Mouse (Mus musculus) liver, adult 2 months (tissue): ENCODE measurements around the gene Ptpdc1. TPM values are rescaled to one million over a fixed set of nuclear protein-coding genes. Genes with fewer than 3 reads are reported as not detected.

Experiments
- DNase-seq: peaks from one replicate; pipeline ENCODE4 v3.0.0-alpha.2; 2011; ENCODE audit warnings: low read depth, low spot score; ENCODE audit errors: extremely low read depth
- H3K27ac ChIP-seq: fragments of 200-500 bp; replicated peaks from 2 replicates; pipeline ENCODE4 v1.5.1; 2012; ENCODE audit warnings: low read depth, mild to moderate bottlenecking, control low read depth, inconsistent platforms, low read length; ENCODE audit not compliant: insufficient read depth
- H3K27me3 ChIP-seq: fragments of 200-500 bp; 2 replicates; pipeline ENCODE4 v1.6.1; 2012; ENCODE audit warnings: mild to moderate bottlenecking, moderate library complexity, low read length, inconsistent platforms; ENCODE audit not compliant: control insufficient read depth, insufficient read depth
- H3K36me3 ChIP-seq: fragments of 200-500 bp; 2 replicates; pipeline ENCODE4 v1.6.1; 2012; ENCODE audit warnings: low read length, inconsistent platforms; ENCODE audit not compliant: control insufficient read depth, insufficient read depth
- H3K4me1 ChIP-seq: fragments of 200-500 bp; 2 replicates; pipeline ENCODE4 v1.6.1; 2011; ENCODE audit warnings: low read length; ENCODE audit not compliant: control insufficient read depth, insufficient read depth
- H3K4me3 ChIP-seq: fragments of 200-500 bp; 2 replicates; pipeline ENCODE4 v1.5.1; 2011; ENCODE audit warnings: low read depth, mild to moderate bottlenecking, control low read depth, low read length, moderate library complexity; ENCODE audit not compliant: insufficient read depth
- H3K79me2 ChIP-seq: fragments of 200-500 bp; 2 replicates; pipeline ENCODE4 v1.6.1; 2012; ENCODE audit warnings: inconsistent platforms, mild to moderate bottlenecking, low read length, moderate library complexity; ENCODE audit not compliant: control insufficient read depth, insufficient read depth
- H3K9ac ChIP-seq: fragments of 200-500 bp; 2 replicates; pipeline ENCODE4 v1.6.1; 2012; ENCODE audit warnings: low read depth, mild to moderate bottlenecking, control low read depth, inconsistent platforms, low read length
- CTCF ChIP-seq: fragments of 200-500 bp; IDR thresholded peaks from 2 replicates; pipeline ENCODE4 v1.5.1; 2011; ENCODE audit warnings: low read depth, low read length, control low read depth
- POLR2A ChIP-seq: fragments of 200-500 bp; IDR thresholded peaks from 2 replicates; pipeline ENCODE4 v1.6.1; 2011; ENCODE audit warnings: low read length, control low read depth; ENCODE audit not compliant: insufficient read depth; ENCODE audit errors: extremely low read depth
- WGBS: fragments of 180-500 bp; shearing (Covaris S2); methylation state at CpG from one replicate; pipeline ENCODE4 v1.1.7; 2018; 5-methylcytosine and 5-hydroxymethylcytosine counted together
- polyA plus RNA-seq: library from polyadenylated mRNA; depleted of rRNA; stranded (reverse); fragments of >200 nt; gene quantifications from 2 replicates; pipeline ENCODE4 v1.2.3, GENCODE M21; 2012
- total RNA-seq: library from RNA; depleted of rRNA; stranded (reverse); fragments of >200 nt; gene quantifications from 2 replicates; pipeline ENCODE4 v1.2.3, GENCODE M21; 2014

Gene Ptpdc1
- total and polyA plus RNA-seq, 2 experiments: 0.32 to 1.3 TPM

DNA sequence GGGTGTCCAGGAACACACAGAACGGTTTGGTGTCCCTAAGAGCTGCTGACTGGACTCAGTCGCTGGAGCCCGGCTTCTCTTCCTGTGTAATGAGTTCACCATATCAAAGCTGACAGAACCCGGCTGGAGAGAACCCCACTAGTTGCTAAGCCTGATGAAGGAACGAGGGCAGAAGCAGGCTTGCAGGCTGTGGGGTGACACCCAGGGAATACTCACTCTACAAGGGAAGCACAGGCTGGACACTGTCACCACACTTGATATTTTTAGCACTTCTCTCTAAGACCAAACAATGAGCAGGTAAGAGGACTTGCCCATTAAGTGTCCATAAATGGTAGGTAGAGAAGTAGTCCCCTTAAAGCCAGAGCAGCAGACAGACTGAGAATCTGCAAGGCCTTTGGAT, 20.9 kb downstream of the Ptpdc1 start:
- Histone ChIP-seq H3K27ac (no peak overlapping the region), H3K79me2 (no peaks in the 10 kb centered on the region), H3K9ac (no peak overlapping the region), H3K36me3 (no peaks in the 10 kb centered on the region), H3K4me3 (no peak overlapping the region), H3K27me3 (no peaks in the 10 kb centered on the region), H3K4me1 (no peaks in the 10 kb centered on the region)
- DNase-seq: no peak
- WGBS: 90% methylated on average over 5 of the region's 5 CpGs
- no peak for TF ChIP-seq CTCF
- no peak for TF ChIP-seq POLR2A

DNA sequence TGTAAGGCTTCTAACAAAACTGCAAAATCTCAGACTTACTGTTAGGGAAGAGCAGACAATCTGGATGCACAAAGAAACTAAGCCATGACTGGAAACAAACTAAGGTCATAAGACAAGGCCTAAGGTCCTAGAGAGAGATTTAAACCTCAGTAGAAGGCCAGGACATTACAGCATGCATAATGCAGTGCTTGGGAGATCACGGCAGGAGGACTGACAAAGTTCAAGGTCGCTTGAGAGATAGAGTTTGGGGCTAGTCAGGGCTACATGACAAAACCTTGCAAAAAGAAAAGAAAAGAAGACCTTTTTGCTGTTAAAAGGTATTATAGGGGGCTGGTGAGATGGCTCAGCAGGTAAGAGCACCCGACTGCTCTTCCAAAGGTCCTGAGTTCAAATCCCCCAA, 22.2 kb downstream of the Ptpdc1 start:
- 88% methylated on average over 3 of the region's 3 CpGs for WGBS
- Histone ChIP-seq H3K9ac (no peak overlapping the region), H3K27ac (no peak overlapping the region), H3K36me3 (no peaks in the 10 kb centered on the region), H3K79me2 (no peaks in the 10 kb centered on the region), H3K4me3 (no peak overlapping the region), H3K4me1 (no peaks in the 10 kb centered on the region), H3K27me3 (no peaks in the 10 kb centered on the region)
- no peak for TF ChIP-seq CTCF
- no peak for TF ChIP-seq POLR2A
- DNase-seq: no peak

DNA sequence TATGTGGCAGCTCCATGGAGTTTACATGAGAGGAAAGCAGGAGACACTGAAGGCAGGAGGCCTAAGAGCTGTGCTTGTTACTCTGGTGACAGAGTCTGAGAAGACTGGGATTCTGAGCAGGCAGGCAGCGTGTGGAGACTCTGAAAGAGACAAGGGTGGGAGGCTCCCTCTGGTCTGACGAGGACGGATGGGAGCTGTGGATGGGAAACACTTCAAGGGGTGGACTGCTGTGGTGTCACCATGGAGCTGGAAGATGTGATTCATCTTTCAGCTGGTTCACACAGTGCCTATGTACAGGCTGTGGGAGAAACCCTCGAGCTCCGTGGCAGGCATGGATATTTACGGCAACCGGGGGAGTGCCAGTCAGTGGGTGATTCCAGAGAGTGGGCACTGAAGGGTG, 30.9 kb downstream of the Ptpdc1 start:
- no peaks in the 10 kb centered on the region for H3K36me3 ChIP-seq

DNA sequence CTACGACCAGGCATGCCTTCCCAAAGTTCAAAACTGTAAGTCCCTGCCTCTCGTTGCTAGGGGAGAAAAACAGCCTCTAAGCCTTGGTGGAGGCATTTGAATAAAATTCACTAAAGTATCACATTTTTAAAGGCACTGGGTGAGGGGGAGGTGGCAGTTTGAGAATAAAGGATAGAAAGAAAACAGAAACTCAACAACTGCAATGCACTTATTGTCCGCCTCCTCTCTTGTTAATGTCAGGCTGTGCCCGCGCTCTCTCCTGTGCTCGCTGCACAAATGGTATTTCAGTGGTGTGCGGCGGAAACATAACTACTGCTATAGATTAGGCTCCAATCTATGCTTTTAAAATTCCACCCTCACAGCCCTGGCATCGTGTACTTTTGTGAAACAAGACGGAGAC, 31.4 kb downstream of the Ptpdc1 start:
- H3K4me1 ChIP-seq: no peaks in the 10 kb centered on the region
- DNase-seq: no peak
- H3K36me3 ChIP-seq: no peaks in the 10 kb centered on the region
- H3K27ac ChIP-seq: no peak overlapping the region
- H3K27me3 ChIP-seq: no peaks in the 10 kb centered on the region
- WGBS: 91% methylated on average over 10 of the region's 10 CpGs
- no peak overlapping the region for H3K9ac ChIP-seq
- TF ChIP-seq CTCF (no peak), POLR2A (no peak)
- no peak overlapping the region for H3K4me3 ChIP-seq
- no peaks in the 10 kb centered on the region for H3K79me2 ChIP-seq

More for the DNA sequence above, 30.9 kb downstream of the Ptpdc1 start:
- WGBS: 88% methylated on average over 7 of the region's 7 CpGs
- no peak overlapping the region for H3K9ac ChIP-seq
- DNase-seq: no peak
- no peaks in the 10 kb centered on the region for H3K79me2 ChIP-seq
- H3K4me1 ChIP-seq: no peaks in the 10 kb centered on the region
- no peak overlapping the region for H3K27ac ChIP-seq
- no peaks in the 10 kb centered on the region for H3K27me3 ChIP-seq
- no peak for TF ChIP-seq POLR2A
- no peak for TF ChIP-seq CTCF
- H3K4me3 ChIP-seq: no peak overlapping the region

DNA sequence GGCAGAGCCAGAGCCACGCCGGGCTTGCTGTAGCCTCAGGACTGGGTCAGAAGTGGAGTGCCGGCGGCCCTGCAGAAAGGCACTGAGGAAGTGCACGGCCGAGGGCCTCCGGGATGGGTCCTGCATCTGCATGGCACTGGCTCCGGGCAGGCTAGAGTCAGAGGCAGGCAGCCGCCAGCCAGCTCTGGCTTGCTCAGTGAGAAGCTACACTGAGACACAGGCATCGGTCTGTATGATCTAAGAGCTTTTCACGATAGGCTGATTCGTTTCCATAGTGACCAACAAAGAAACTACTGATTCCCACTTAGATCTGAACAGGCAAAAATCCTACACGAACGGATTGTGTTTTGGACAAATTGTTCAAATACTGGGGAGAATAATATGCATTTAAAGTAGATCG, 32.3 kb downstream of the Ptpdc1 start:
- Histone ChIP-seq H3K27me3 (no peaks in the 10 kb centered on the region), H3K4me1 (no peaks in the 10 kb centered on the region), H3K79me2 (no peaks in the 10 kb centered on the region), H3K4me3 (no peak overlapping the region), H3K27ac (no peak overlapping the region), H3K36me3 (no peaks in the 10 kb centered on the region), H3K9ac (no peak overlapping the region)
- DNase-seq: no peak
- 84% methylated on average over 15 of the region's 15 CpGs for WGBS
- TF ChIP-seq POLR2A (no peak), CTCF (no peak)

DNA sequence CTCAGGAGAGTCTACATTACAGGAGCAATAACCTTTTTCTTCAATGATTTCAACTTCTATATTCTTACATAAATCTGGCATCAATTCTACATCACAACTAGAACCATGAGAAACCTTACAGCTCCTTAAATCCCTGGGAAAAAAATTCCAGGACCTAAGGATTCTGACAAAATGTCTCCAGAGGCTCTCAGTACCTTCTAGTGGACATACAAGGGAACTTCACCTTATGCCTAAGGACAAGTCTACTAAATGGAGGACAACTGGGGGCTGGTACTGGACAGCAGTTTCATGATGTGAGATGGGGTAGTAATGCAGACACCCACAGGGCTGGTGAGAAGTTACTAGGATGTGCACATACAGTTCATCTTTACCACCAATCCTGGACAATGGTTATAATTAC, 34.7 kb downstream of the Ptpdc1 start:
- TF ChIP-seq POLR2A (no peak), CTCF (no peak)
- no peak overlapping the region for H3K4me3 ChIP-seq
- H3K27ac ChIP-seq: no peak overlapping the region
- no peaks in the 10 kb centered on the region for H3K4me1 ChIP-seq
- H3K27me3 ChIP-seq: no peaks in the 10 kb centered on the region
- DNase-seq: no peak
- H3K9ac ChIP-seq: no peak overlapping the region
- H3K36me3 ChIP-seq: no peaks in the 10 kb centered on the region
- H3K79me2 ChIP-seq: no peaks in the 10 kb centered on the region
